Mouse (Mus musculus) liver, embryonic 16.5 days (tissue): ENCODE measurements around the gene Camkk2. TPM values are rescaled to one million over a fixed set of nuclear protein-coding genes. Genes with fewer than 3 reads are reported as not detected.

ENCODE experiments used
- ATAC-seq: fragments of 200-750 bp; cut with Nextera tagmentation; 2 replicates; pipeline ENCODE4 v1.8.0; 2017; ENCODE audit warnings: low read depth, mild to moderate bottlenecking, moderate number of reproducible peaks, moderate library complexity
- H3K27ac ChIP-seq: fragments of 300-500 bp; sonication (generic); 2 replicates; pipeline ENCODE4 v1.5.1; 2014; ENCODE audit warnings: mild to moderate bottlenecking, low read length
- H3K27me3 ChIP-seq: fragments of 300-500 bp; sonication (generic); 2 replicates; pipeline ENCODE4 v1.6.1; 2014; ENCODE audit warnings: low read depth, low read length, mixed read lengths; ENCODE audit not compliant: control insufficient read depth, insufficient read depth
- H3K36me3 ChIP-seq: fragments of 300-500 bp; sonication (generic); 2 replicates; pipeline ENCODE4 v1.6.1; 2014; ENCODE audit warnings: mild to moderate bottlenecking; ENCODE audit not compliant: control insufficient read depth, insufficient read depth
- H3K4me1 ChIP-seq: fragments of 300-500 bp; sonication (generic); 2 replicates; pipeline ENCODE4 v1.6.1; 2014; ENCODE audit warnings: low read depth, low read length, mixed read lengths; ENCODE audit not compliant: control insufficient read depth
- H3K4me2 ChIP-seq: fragments of 300-500 bp; sonication (generic); 2 replicates; pipeline ENCODE4 v1.6.1; 2014; ENCODE audit warnings: low read depth, low read length, mixed read lengths
- H3K4me3 ChIP-seq: fragments of 300-500 bp; sonication (generic); 2 replicates; pipeline ENCODE4 v1.5.1; 2014; ENCODE audit warnings: low read depth, mild to moderate bottlenecking, low read length
- H3K9ac ChIP-seq: fragments of 300-500 bp; sonication (generic); 2 replicates; pipeline ENCODE4 v1.6.1; 2014; ENCODE audit warnings: low read depth, low read length
- H3K9me3 ChIP-seq: fragments of 300-500 bp; sonication (generic); replicated peaks from 2 replicates; pipeline ENCODE4 v1.6.1; 2016; ENCODE audit warnings: low read length; ENCODE audit not compliant: control insufficient read depth
- WGBS: fragments of 180-500 bp; shearing (Covaris S2); extraction: QIAGEN DNeasy Blood & Tissue Kit; methylation state at CpG from one replicate; pipeline ENCODE4 v1.1.7; 2014; ENCODE audit not compliant: insufficient replicate concordance; 5-methylcytosine and 5-hydroxymethylcytosine counted together
- polyA plus RNA-seq: library from polyadenylated mRNA; unstranded; fragments of >200 nt; fragmentation: Nextera tagmentation; extraction: Ambion mirVana; gene quantifications from 2 replicates; pipeline ENCODE4 v1.2.1, GENCODE M21; 2015

Gene Camkk2
- polyA plus RNA-seq, 1 experiment from 2014 or later = 8.4 TPM

DNA sequence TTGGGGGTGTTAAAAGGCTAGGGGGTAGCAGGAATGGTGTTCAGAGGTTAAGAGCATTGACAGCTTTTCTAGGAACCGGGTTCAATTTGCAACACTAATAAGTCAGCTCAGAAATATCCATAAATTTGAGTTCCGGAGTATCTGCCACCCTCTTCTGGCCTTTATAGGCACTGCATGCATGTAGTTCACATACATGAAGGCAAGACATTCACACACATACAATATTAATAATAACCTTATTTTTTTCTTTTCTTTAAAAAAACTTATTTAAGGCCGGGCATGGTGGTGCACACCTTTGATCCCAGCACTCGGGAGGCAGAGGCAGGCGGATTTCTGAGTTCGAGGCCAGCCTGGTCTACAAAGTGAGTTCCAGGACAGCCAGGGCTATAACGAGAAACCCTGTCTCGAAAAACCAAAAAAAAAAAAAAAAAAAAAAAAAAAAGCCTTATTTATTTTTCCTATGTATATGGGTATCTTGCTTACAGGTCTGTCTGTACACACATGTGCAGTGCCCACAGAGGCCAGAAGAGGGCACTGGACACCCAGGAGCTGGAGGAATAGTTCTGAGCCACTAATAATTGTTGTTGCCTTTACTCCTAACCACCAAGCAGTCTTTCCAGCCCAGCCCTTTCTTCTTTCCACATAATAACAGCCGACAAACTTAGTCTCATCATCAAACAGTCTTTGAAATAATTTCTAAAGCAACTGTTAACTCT lies 32.3 kb upstream of the Camkk2 start:
- Histone ChIP-seq H3K4me1 (no peaks in the 10 kb centered on the region; the same call in 1 of the 2 replicates), H3K36me3 (peaks cover 54% of the 10 kb centered on the region), H3K4me2 (no peak overlapping the region), H3K9me3 (no peaks in the 10 kb centered on the region), H3K27ac (no peak overlapping the region), H3K9ac (no peak overlapping the region), H3K27me3 (no peaks in the 10 kb centered on the region), H3K4me3 (no peak overlapping the region)
- 86% methylated on average over 9 of the region's 9 CpGs for WGBS
- ATAC-seq = peak; percentile 55; the same call in 1 of the 2 replicates

DNA sequence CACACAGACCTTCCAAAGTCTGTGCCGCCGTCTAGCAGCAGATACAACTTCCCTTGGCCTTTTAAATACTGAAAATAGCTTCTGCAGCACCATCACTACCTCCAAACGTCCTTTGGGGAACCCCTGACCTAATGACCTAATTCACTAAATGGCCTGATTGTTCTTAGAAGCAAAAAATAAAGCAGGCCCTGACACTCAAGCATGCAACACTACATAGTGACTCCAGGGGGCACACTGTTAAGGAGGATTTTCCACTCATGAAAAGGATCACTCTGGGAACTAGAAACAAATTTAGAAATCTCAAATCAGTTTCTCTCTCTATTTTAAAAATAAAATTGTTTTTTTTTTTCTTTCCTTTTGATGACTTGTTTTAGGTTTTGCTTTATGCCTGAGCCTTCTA lies 26.3 kb upstream of the Camkk2 start:
- Histone ChIP-seq H3K4me3 (no peak overlapping the region), H3K9ac (no peak overlapping the region), H3K4me2 (no peak overlapping the region), H3K27ac (no peak overlapping the region), H3K36me3 (peaks cover 53% of the 10 kb centered on the region), H3K4me1 (peaks cover 10% of the 10 kb centered on the region), H3K27me3 (no peaks in the 10 kb centered on the region), H3K9me3 (no peaks in the 10 kb centered on the region)
- WGBS = 71% methylated on average over 3 of the region's 3 CpGs
- ATAC-seq = no peak

DNA sequence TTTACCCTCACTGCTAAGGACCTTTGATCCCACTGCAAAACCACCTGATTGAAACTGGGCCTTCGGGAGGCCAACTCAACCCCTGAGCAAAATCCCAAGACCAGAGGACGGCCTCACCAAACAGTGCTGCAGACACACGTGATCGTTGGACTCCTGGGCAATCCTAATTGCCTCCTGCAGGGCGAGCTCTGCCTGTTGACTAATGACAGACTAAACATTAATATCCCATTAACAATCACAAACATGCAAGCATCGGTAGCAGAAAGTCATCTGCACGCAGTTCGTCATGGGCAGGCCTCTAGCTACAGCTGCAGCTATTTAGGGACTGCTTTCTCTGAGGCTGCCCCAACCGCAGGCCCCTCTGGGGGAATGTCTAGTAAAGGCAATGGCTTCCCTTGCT lies 23.5 kb upstream of the Camkk2 start:
- no peaks in the 10 kb centered on the region for H3K27me3 ChIP-seq
- H3K4me1 ChIP-seq = peaks cover 24% of the 10 kb centered on the region
- no peak overlapping the region; the same call in 1 of the 2 replicates for H3K27ac ChIP-seq
- H3K4me2 ChIP-seq = no peak overlapping the region
- H3K9ac ChIP-seq = no peak overlapping the region
- H3K4me3 ChIP-seq = no peak overlapping the region
- no peaks in the 10 kb centered on the region for H3K9me3 ChIP-seq
- peaks cover 74% of the 10 kb centered on the region for H3K36me3 ChIP-seq
- no peak for ATAC-seq
- WGBS = 84% methylated on average over 9 of the region's 9 CpGs

DNA sequence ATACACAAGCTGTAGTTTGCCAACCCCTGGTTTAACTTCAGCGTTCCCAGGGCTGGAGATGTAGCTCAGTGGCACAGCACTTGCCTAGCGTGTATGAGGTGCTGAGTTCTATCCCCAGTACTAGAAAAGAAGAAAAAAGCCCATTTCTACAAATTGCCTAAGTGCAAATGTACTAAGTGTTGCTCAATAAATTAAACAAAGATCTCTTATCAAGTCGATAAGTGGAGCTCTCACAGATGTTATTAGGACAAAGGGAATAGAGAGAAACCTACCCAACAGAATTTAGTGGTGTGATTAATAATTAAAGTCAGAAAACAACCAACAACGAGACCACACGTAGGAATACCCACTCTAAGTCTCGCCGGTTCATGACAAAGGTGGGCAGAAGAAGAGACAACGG lies 22.5 kb upstream of the Camkk2 start:
- no peak overlapping the region for H3K9ac ChIP-seq
- H3K4me3 ChIP-seq = no peak overlapping the region
- H3K27me3 ChIP-seq = no peaks in the 10 kb centered on the region
- H3K27ac ChIP-seq = peak overlapping the region; percentile 60
- no peaks in the 10 kb centered on the region for H3K9me3 ChIP-seq
- peaks cover 73% of the 10 kb centered on the region for H3K36me3 ChIP-seq
- H3K4me2 ChIP-seq = no peak overlapping the region
- H3K4me1 ChIP-seq = peaks cover 24% of the 10 kb centered on the region
- WGBS = 86% methylated on average over 8 of the region's 8 CpGs
- ATAC-seq = no peak

DNA sequence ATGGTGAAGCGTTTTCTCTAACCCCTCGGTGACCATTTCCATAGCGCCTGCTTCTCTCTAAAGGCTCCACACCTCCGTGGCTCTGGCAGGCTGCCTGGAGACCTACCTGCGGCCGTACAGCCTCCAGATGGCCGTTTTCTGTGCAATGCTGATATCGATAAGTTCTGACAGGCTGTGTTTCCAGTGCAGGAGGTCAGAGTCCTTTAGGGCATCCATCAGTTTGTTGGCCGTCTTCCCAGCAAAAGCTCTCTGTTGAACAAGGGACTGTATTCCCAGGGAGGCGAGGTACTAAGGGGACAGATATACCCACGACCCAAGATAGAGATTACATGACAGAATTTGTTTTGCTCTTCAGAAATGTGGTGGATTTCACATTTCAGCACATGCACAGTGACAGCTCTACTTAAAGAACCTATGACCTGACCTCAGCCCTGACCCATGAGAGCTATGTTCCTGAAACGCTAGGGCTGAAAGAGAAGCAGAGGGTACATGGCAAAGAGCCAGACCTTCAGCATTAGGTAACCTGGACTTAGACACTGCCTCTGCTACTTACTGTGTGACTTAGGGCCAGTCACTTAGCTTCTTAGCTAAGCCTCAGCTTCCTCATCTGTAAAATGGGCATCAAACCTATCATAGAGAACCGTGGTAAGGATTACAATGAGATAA lies 21.3 kb upstream of the Camkk2 start:
- WGBS = 72% methylated on average over 13 of the region's 13 CpGs
- Histone ChIP-seq H3K4me1 (peaks cover 24% of the 10 kb centered on the region), H3K9ac (no peak overlapping the region)

DNA sequence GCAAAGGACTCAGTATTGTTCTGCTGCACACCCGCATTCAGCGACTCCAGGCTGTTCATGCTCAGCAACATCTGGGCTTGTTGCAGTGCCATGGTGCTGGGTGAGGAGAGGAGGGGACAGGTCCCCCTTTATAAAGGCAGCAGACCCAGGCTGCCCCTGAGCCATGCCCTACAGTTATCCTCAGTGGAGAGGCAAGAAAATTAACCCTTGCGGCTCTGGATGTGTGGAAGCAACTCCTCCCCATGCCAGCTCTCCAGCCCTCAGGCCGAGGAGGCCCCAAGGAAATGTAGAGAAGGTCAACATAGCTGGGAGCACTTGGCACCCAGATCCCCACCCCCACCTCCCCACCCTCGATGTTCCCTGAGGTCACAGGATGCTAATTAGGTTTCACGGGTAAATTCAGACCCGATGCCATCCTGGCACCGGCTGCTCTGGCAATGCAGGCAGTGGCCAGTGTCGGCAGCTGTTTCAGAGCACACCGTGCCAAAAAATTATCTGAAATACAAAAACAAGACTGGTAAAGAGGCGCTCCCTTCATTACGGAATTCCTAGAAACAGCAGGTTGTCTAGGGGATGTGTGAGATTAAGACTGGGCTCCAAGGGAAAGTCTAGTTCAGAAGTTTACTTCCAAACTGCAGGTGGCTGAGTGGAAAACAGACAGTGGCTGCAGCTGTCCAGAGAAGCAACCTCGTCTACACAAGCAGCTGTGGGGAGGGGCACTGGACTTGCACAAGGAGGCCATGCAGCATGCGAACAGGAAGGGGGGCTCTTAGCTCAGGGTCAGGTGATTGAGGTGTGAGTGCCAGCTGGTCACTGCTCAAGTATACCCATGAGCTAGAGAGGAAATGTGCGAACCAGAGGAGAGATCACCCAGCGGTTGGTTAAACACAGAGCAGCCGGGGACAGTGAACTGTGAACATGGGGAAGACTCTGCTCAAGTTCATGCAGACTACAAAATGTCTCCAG lies 20.5 kb upstream of the Camkk2 start:
- H3K4me3 ChIP-seq = no peak overlapping the region
- peak overlapping the region; percentile 60 for H3K27ac ChIP-seq
- H3K36me3 ChIP-seq = peaks cover 65% of the 10 kb centered on the region
- no peaks in the 10 kb centered on the region for H3K9me3 ChIP-seq
- no peak overlapping the region for H3K9ac ChIP-seq
- 83% methylated on average over 17 of the region's 17 CpGs for WGBS
- H3K4me1 ChIP-seq = peaks cover 24% of the 10 kb centered on the region
- no peak overlapping the region for H3K4me2 ChIP-seq
- ATAC-seq = no peak
- H3K27me3 ChIP-seq = no peaks in the 10 kb centered on the region

More for the DNA sequence above, 21.3 kb upstream of the Camkk2 start:
- Histone ChIP-seq H3K4me2 (no peak overlapping the region), H3K4me3 (no peak overlapping the region), H3K36me3 (peaks cover 68% of the 10 kb centered on the region), H3K9me3 (no peaks in the 10 kb centered on the region), H3K27ac (peak overlapping the region; percentile 60), H3K27me3 (no peaks in the 10 kb centered on the region)
- peak; percentile 67 for ATAC-seq

DNA sequence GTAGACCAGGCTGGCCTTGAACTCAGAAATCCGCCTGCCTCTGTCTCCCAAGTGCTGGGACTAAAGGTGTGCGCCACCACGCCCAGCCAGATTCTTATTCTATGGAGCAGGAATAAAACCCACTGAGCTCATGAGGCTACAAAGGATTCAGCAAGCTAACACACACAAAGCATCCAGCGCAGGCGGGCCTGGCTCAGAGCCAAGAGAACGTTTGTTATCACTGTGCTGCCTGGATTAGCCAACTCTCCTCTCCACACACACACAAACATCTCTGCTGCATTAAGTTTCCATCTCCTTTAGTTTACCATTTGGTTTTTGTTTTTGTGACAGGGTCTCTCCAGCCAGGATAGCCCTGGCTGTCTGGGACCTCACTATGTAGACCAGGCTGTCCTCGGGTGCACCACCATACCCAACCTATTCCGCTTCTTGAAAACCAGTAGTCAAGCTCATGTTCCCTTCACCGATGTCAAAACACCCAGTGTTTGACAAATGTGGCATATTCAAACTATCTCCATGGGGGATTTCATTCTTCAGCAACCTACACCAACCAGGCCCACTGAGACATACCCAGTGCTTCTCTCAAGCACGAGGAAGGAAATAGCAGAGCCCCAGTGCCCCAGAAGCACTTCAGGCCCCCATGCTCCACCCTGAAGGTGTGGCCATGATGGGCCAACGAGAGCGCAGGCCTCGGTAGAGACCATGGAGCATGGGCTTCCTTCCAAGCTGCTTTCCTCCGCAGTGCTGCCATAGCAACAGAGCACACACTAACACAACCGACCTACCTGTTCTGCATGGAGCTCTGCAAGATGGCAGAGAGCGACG lies 19.6 kb upstream of the Camkk2 start:
- H3K27ac ChIP-seq = peak overlapping the region; percentile 60
- no peaks in the 10 kb centered on the region for H3K27me3 ChIP-seq
- 49% methylated on average over 17 of the region's 17 CpGs for WGBS
- H3K4me2 ChIP-seq = peak overlapping the region; percentile 21; the same call in 1 of the 2 replicates
- H3K4me1 ChIP-seq = peaks cover 24% of the 10 kb centered on the region
- peaks cover 64% of the 10 kb centered on the region for H3K36me3 ChIP-seq
- H3K4me3 ChIP-seq = no peak overlapping the region
- peak; percentile 68 for ATAC-seq
- H3K9ac ChIP-seq = no peak overlapping the region
- H3K9me3 ChIP-seq = no peaks in the 10 kb centered on the region

DNA sequence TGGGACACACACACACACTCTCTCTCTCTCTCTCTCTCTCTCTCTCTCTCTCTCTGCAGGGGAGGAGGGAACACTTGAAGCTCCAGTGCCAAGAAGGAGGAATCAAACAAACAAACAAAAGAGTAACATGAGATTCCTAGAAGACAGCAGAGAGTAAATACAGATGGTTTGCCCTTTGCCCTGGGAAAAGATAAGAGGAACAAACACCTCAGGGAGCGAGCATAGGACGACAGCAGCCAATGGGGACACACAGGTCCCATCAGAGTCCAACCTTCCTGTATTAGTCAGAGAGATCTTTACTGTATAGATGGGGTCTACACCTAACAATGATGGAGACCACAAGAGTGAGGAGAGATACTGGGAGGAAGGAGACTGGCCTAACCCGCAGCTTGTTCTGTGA lies 18.7 kb upstream of the Camkk2 start:
- no peak overlapping the region for H3K4me3 ChIP-seq
- H3K27me3 ChIP-seq = no peaks in the 10 kb centered on the region
- H3K36me3 ChIP-seq = peaks cover 69% of the 10 kb centered on the region
- H3K4me2 ChIP-seq = no peak overlapping the region
- H3K9me3 ChIP-seq = no peaks in the 10 kb centered on the region
- H3K9ac ChIP-seq = no peak overlapping the region
- no peak for ATAC-seq
- peaks cover 24% of the 10 kb centered on the region for H3K4me1 ChIP-seq
- H3K27ac ChIP-seq = peak overlapping the region; percentile 31; the same call in 1 of the 2 replicates
- WGBS = 82% methylated on average over 3 of the region's 3 CpGs
